Mouse (Mus musculus) forebrain, embryonic 10.5 days (tissue): ENCODE results near the gene Med12l. TPM values are rescaled to one million over a fixed set of nuclear protein-coding genes. Genes with fewer than 3 reads are reported as not detected.

Source experiments
- DNase-seq: peaks from one replicate; pipeline ENCODE4 v3.0.0-alpha.2; 2017; ENCODE audit warnings: low spot score; ENCODE audit errors: extremely low spot score
- H3K27ac ChIP-seq: fragments of 300-500 bp; sonication (generic); 2 replicates; pipeline ENCODE4 v1.5.1; 2016; ENCODE audit warnings: mild to moderate bottlenecking
- H3K27me3 ChIP-seq: fragments of 300-500 bp; sonication (generic); 2 replicates; pipeline ENCODE4 v1.6.1; 2016; ENCODE audit warnings: mild to moderate bottlenecking; ENCODE audit not compliant: poor library complexity, severe bottlenecking
- H3K36me3 ChIP-seq: fragments of 300-500 bp; sonication (generic); replicated peaks from 2 replicates; pipeline ENCODE4 v1.6.1; 2016; ENCODE audit warnings: mild to moderate bottlenecking, moderate library complexity
- H3K4me1 ChIP-seq: fragments of 300-500 bp; sonication (generic); 2 replicates; pipeline ENCODE4 v1.6.1; 2016
- H3K4me3 ChIP-seq: fragments of 300-500 bp; sonication (generic); 2 replicates; pipeline ENCODE4 v1.5.1; 2016; ENCODE audit warnings: mild to moderate bottlenecking, moderate library complexity
- H3K9me3 ChIP-seq: fragments of 300-500 bp; sonication (generic); 2 replicates; pipeline ENCODE4 v1.6.1; 2016; ENCODE audit warnings: mild to moderate bottlenecking, moderate library complexity
- WGBS: fragments of 180-500 bp; shearing (Covaris S2); methylation state at CpG from one replicate; pipeline ENCODE4 v1.1.7; 2016; 5-methylcytosine and 5-hydroxymethylcytosine counted together
- polyA plus RNA-seq: library from polyadenylated mRNA; unstranded; fragments of >200 nt; fragmentation: Nextera tagmentation; extraction: Ambion mirVana; gene quantifications from 2 replicates; pipeline ENCODE4 v1.2.1, GENCODE M21; 2016

Med12l gene
- polyA plus RNA-seq, 1 experiment from 2014 or later: 3.1 TPM

DNA sequence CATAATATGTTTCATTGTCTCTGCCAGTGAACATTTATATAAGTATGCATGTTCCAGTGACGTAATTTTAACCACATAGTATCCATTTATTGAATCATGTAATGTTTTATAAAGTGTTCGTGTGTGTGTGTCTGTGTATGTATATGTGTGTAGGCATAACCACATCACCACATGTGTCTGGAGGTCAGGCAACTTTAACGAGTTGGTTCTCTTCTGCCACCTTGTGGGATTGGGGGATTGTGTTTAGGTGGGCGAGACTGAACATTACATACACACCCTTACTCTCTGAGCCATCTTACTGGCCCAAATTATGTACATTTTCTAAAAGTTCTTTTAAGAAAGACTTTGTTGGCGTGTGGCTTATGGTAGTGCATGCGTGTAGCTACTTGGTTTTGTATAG lies 162.9 kb downstream of the Med12l start:
- Histone ChIP-seq H3K4me1 (peaks cover 7% of the 10 kb centered on the region), H3K4me3 (no peak overlapping the region), H3K36me3 (no peaks in the 10 kb centered on the region), H3K27ac (no peak overlapping the region), H3K27me3 (no peaks in the 10 kb centered on the region), H3K9me3 (no peaks in the 10 kb centered on the region)
- DNase-seq: no peak
- 90% methylated on average over 6 of the region's 6 CpGs for WGBS

DNA sequence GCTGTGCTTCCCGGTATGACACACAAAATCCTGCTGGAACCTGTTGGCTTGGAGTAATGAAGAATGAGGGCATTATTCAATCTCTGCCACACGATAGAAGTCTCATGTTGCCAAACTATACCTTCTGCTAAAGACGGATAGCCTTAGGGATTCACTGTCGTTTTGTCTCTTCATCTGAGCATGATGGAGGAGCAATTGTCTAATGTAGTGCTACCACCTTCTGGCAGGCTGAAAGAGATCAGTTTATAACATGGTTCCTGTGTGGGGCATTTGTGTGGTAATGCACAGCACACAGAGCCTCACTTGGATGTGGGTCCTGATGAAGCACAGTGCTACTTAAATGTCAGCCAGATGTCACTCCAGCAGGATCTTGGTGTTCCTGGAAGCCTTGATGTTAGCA lies 163.6 kb downstream of the Med12l start:
- Histone ChIP-seq H3K27me3 (no peaks in the 10 kb centered on the region), H3K4me3 (no peak overlapping the region), H3K36me3 (no peaks in the 10 kb centered on the region), H3K9me3 (no peaks in the 10 kb centered on the region), H3K27ac (no peak overlapping the region), H3K4me1 (peaks cover 7% of the 10 kb centered on the region)
- WGBS: 83% methylated on average over 4 of the region's 4 CpGs
- no peak for DNase-seq

DNA sequence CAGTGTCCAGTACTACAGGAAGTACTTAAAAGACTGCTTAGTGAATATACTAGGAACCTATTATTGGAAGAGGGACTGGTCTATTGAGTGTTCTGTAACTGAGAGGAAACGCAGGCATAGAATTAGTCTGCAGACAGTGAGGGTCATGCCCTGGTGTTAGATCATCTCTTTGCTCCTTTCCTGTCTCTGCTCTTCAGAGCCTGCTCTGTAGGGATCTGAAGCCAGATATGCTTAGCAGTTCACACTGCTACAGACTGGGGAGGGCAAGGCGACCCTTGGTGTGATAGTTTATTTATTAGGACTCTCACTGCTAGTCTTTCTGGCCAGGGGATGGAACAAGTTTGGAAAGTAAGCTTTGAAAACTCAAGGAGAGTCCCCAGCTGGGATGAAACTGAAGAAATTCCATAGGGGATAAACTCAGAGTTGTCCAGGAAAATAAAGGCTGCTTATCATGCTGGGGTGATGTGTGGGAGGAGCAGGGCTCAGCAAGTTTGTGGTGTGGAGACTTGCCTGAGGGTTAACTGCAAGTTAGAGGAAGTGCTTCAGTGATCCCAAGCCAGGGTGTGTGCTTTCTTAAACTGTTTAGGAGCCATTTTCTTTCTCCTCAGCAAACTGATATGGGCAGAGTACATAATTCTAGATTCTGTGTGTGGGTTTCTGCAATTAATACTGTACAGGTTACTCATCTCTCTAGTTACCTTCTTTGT lies 164.4 kb downstream of the Med12l start:
- no peak overlapping the region for H3K4me3 ChIP-seq
- H3K36me3 ChIP-seq: no peaks in the 10 kb centered on the region
- H3K27ac ChIP-seq: no peak overlapping the region
- DNase-seq: no peak
- H3K4me1 ChIP-seq: peaks cover 7% of the 10 kb centered on the region
- no peaks in the 10 kb centered on the region for H3K27me3 ChIP-seq
- H3K9me3 ChIP-seq: no peaks in the 10 kb centered on the region
- 66% methylated on average over 2 of the region's 2 CpGs for WGBS

DNA sequence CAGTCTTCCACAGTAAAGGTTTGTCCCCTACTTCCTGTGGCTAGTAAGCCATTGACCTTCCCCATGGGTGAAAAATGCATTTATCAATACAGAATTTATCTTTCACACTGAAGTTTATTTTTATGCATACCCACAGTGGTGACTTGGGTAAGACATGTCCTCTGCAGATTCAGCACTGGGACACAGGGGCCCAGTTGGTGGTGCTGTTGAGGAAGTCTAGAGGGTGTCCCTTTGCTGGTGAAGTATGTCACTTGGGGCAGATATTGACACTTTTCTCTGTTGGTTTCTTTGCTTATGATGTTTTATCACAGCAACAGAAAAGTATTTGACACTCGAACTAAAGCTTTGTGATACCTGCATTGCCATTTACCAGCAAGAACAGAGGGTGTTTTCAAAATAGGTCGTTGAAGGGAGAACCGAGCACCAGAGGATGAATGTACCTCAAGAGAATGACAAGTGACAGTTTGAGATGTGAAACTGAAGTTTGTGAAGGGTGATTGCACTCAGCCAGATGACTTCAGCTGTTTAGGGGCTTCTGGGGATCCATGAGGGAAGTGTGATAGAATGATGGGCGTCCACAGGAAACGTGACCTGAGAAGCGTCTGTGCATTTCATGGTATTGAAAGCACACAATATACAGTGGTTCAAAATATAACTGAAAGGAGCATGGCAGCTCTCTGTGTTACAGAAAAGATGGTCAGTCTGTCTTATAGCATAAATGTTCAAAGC lies 169.0 kb downstream of the Med12l start:
- Histone ChIP-seq H3K4me3 (no peak overlapping the region), H3K27me3 (no peaks in the 10 kb centered on the region), H3K36me3 (no peaks in the 10 kb centered on the region), H3K27ac (no peak overlapping the region), H3K4me1 (peaks cover 11% of the 10 kb centered on the region), H3K9me3 (no peaks in the 10 kb centered on the region)
- no peak for DNase-seq
- 87% methylated on average over 6 of the region's 6 CpGs for WGBS

DNA sequence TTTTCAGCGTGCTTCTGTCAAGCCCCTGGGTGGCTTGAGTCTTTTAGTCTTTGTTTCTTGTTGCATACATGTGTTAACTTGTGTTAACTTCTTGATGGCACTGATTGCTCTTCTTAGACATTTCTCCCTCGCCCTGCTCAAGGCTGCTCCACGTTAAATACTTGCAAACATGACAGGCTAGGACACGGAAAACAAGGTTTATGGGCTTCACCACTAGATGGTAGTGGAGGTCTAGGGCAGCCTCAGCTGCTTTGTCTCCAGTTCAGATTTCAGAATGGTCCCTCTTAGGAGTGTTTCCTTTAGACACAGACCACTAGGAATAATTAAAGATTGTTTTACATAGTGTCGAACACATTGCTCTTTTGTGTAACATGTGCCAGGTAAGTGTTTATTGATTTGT lies 169.6 kb downstream of the Med12l start:
- Histone ChIP-seq H3K36me3 (no peaks in the 10 kb centered on the region), H3K4me1 (peaks cover 6% of the 10 kb centered on the region), H3K9me3 (no peaks in the 10 kb centered on the region), H3K27ac (no peak overlapping the region), H3K4me3 (no peak overlapping the region), H3K27me3 (no peaks in the 10 kb centered on the region)
- 45% methylated on average over 5 of the region's 5 CpGs for WGBS
- no peak for DNase-seq

DNA sequence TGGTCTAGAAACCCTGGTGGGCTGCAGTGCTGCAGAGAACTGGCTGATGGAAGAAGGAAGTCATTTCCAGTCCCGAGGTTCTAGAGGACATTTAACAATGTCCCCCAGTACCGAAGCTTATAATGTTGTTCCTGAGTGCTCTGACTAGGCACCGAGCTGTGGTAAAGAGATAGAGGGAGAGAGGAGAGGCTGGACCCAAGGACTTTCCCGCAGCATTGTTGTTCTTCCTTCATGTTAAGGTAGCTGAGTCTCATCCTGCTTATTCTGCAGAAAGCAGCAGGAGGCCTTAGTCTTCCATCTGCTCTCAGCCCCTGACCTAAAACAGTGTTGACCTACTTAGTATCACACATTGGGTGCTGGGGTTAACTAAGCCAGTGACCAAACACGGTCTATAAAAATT lies 171.2 kb downstream of the Med12l start:
- no peaks in the 10 kb centered on the region for H3K36me3 ChIP-seq
- no peak overlapping the region for H3K4me3 ChIP-seq
- H3K4me1 ChIP-seq: peaks cover 8% of the 10 kb centered on the region; the same call in 1 of the 2 replicates
- H3K9me3 ChIP-seq: no peaks in the 10 kb centered on the region
- H3K27ac ChIP-seq: no peak overlapping the region
- DNase-seq: no peak
- WGBS: 77% methylated on average over 5 of the region's 5 CpGs
- H3K27me3 ChIP-seq: no peaks in the 10 kb centered on the region

DNA sequence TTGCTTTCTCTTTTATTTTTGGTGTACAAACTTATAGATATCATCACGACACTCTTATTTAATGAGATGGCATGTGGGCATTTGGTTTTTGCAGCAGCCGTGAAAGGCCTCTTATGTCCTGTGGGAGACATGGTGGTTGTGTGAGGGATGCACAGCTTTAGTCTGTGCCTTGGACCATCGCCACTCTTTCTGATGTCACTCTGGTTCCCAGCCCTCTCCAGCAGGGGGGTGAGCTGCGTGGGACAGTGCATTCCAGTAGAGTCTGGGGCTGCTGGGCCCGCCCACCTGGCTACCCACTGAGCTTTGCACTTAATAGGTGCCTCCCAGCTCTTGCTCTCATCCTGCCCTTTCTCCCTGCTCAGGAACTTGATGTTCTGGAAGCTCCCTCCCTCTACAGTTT lies 175.5 kb downstream of the Med12l start:
- WGBS: 61% methylated on average over 5 of the region's 5 CpGs
- DNase-seq: no peak
- H3K4me1 ChIP-seq: peaks cover 11% of the 10 kb centered on the region; the same call in 1 of the 2 replicates
- no peaks in the 10 kb centered on the region for H3K9me3 ChIP-seq
- no peaks in the 10 kb centered on the region for H3K27me3 ChIP-seq
- no peak overlapping the region for H3K27ac ChIP-seq
- H3K36me3 ChIP-seq: no peaks in the 10 kb centered on the region
- H3K4me3 ChIP-seq: no peak overlapping the region

DNA sequence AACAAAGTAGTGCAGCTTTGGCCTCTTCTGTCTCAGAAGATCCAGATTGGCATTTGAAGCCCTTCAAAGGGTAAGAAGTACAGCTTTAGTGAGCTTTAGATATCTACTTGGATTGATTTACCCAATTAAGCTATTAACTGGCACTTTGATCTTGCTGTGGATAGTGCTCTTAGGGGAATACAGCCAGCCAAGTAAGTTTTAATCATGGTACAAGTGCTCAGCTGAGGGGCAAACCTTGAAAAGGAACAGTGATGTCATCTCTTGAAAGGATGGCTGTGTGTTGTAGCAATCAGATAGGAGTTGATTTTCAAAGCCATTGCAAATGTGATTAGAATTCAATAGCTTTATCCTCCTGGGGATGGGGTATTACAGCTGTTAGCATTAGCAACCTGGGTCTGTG lies 176.5 kb downstream of the Med12l start:
- no peak for DNase-seq
- no peaks in the 10 kb centered on the region for H3K9me3 ChIP-seq
- H3K4me1 ChIP-seq: 0 out of 2 replicates have a peak, but pooled peaks cover 7% of the 10 kb centered on the region
- no peaks in the 10 kb centered on the region for H3K36me3 ChIP-seq
- H3K27me3 ChIP-seq: no peaks in the 10 kb centered on the region
- H3K27ac ChIP-seq: no peak overlapping the region
- no peak overlapping the region for H3K4me3 ChIP-seq

DNA sequence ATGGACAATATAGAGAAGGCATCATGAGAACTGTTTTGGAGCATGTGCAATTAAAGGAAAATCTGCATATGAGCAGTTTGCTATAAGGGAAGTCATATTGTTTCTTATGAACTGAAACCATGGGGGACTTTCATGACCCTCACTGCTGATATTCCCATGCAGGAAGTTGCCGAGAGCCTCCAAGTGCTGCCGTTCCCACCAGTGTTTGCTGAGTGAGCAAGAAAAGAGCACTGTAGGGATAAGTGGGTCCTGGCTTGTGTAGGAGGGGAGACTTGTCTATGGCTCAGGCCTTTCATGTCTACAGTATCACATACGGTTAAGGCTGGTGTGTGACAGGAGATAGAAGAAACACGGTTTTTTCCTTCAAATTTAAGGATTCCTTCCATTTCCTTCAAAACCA lies 180.0 kb downstream of the Med12l start:
- no peaks in the 10 kb centered on the region for H3K9me3 ChIP-seq
- H3K4me1 ChIP-seq: 0 out of 2 replicates have a peak, but pooled peaks cover 7% of the 10 kb centered on the region
- no peak overlapping the region for H3K27ac ChIP-seq
- H3K4me3 ChIP-seq: no peak overlapping the region
- H3K27me3 ChIP-seq: no peaks in the 10 kb centered on the region
- no peak for DNase-seq
- no peaks in the 10 kb centered on the region for H3K36me3 ChIP-seq
- WGBS: 97% methylated on average over 4 of the region's 4 CpGs

DNA sequence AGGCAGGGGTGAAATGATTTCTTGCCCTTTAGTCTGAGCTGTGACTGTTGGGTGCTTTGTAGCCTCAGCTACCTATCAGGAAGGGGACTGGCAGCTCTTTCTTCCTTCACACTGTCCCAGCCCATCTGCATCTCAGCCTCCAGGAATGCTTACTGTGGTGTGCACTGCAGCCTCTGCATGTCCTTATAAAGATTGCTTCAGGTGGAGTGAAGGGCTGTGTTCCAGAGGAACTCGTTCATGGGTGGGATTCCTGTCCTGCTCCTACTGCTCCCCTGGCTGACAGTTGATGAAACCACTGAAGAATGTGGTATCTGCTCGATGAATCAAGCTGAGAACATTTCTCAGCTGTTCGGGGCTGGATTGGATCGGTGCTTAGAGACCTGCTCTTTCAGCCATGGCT lies 181.7 kb downstream of the Med12l start:
- H3K4me1 ChIP-seq: no peaks in the 10 kb centered on the region
- DNase-seq: no peak
- no peaks in the 10 kb centered on the region for H3K27me3 ChIP-seq
- H3K9me3 ChIP-seq: no peaks in the 10 kb centered on the region
- H3K36me3 ChIP-seq: no peaks in the 10 kb centered on the region
- H3K4me3 ChIP-seq: no peak overlapping the region
- H3K27ac ChIP-seq: no peak overlapping the region
- 91% methylated on average over 4 of the region's 4 CpGs for WGBS

DNA sequence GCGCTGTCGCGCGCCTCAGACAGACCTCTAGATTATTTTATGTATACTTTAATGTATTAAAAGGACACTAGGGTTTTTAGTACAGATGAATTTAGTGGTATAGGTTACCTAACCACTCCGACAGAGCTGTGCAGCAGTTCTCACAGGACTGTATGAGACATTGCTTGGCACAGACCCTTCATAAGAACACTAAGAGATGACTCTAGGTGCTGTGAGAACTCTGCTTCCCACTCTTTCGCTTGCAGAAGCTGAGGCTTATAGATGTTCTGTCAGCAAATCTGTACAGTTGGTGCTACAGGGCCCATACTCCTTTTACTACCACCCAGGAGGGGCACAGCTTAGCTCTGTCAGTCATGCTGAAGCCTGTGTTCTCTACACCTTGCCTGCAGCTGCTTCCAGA lies 186.0 kb downstream of the Med12l start:
- Histone ChIP-seq H3K4me3 (no peak overlapping the region), H3K4me1 (no peaks in the 10 kb centered on the region), H3K27me3 (no peaks in the 10 kb centered on the region), H3K27ac (no peak overlapping the region), H3K9me3 (no peaks in the 10 kb centered on the region), H3K36me3 (no peaks in the 10 kb centered on the region)
- 95% methylated on average over 6 of the region's 6 CpGs for WGBS
- no peak for DNase-seq

DNA sequence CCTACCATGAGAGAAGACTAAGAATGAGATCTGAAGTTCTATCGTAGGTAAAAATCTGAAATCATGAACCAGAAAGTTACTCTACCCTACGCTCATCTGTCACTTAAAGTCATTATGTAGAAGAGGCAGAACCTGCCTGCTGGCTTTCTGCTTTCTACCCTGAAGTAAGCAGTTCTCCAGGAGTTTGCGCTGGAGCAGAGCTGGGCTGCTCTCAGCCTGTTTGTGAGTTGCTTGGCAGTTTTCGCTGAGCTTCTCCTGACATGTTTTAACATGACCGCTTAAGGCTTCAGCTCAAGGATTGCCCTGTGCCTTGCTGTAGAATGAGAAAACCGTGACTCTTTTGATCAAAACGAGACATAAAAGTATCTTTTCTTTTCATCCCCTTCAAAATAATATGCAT lies 188.5 kb downstream of the Med12l start:
- no peak for DNase-seq
- Histone ChIP-seq H3K4me3 (no peak overlapping the region), H3K4me1 (no peaks in the 10 kb centered on the region), H3K27me3 (no peaks in the 10 kb centered on the region), H3K27ac (no peak overlapping the region), H3K9me3 (no peaks in the 10 kb centered on the region), H3K36me3 (no peaks in the 10 kb centered on the region)
- 94% methylated on average over 7 of the region's 7 CpGs for WGBS

DNA sequence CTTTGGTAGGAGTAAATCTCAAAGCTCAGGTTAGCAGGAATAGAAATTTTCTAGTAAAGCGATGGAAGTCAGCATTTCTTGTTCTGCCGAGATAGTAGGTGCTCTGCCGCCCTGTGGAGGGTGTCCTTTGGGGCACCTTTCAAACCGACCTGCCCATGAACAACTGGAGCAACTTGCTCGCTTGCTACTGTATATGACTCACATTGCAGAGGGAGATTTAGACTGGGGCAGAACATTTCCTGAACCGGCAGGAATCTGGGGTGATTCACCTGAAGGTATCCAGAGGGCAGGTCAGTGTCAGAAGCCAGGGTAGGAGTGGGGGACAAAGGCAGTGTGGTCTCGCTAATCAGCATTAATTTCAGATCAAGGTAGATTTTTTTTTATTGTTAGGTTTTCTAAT lies 189.3 kb downstream of the Med12l start, which contains the start of gene Gpr87:
TSS of gene Gpr87 (minus strand) at position 167 of the 400 bp plus-strand sequence.
- Histone ChIP-seq H3K4me3 (no peak within 1 kb of the TSS), H3K36me3 (no peaks in the 10 kb centered on the region), H3K9me3 (no peaks in the 10 kb centered on the region), H3K27me3 (no peaks in the 10 kb centered on the region), H3K27ac (no peak within 1 kb of the TSS), H3K4me1 (no peaks in the 10 kb centered on the region)
- WGBS: 90% methylated on average over 7 of the region's 7 CpGs
- DNase-seq: no peak
